Mouse (Mus musculus) layer of hippocampus, adult 8-10 months (tissue): ENCODE measurements at regions not wholly inside any gene's neighbourhood (a gene's known extent, or its start where the extent isn't known, plus 50 kb on each side); places are given as distances from the start of the nearest gene placed in this dataset.

Source experiments
- DNase-seq, 2 experiments: peaks; one replicate each; pipeline ENCODE4 v3.0.0; 2022; ENCODE audit warnings: low spot score in 2 of 2

- peak in 1 of 2 experiments; percentile 12 for DNase-seq
Measured at GRCm38 (mm10) chr8:23314275-23315123, 903.3 kb downstream of the Mrps31 start.

GRCm38 (mm10) chr8:23319556-23319955 is 908.4 kb downstream of the Mrps31 start:
- peak in 1 of 2 experiments; percentile 10 for DNase-seq

GRCm38 (mm10) chr8:23321166-23321565 is 910.0 kb downstream of the Mrps31 start:
- DNase-seq: no peak

- peak in 1 of 2 experiments; percentile 26 for DNase-seq
Measured at GRCm38 (mm10) chr8:23327283-23327682, 916.1 kb downstream of the Mrps31 start.

- DNase-seq: peak in 1 of 2 experiments; percentile 27
Measured at GRCm38 (mm10) chr8:23344161-23344560, 933.0 kb downstream of the Mrps31 start.

GRCm38 (mm10) chr8:23351367-23351930 is 940.3 kb downstream of the Mrps31 start:
- DNase-seq: no peak

GRCm38 (mm10) chr8:23352259-23353106 is 941.3 kb downstream of the Mrps31 start:
- no peak for DNase-seq

- no peak for DNase-seq
Measured at GRCm38 (mm10) chr8:23360061-23360622, 949.0 kb downstream of the Mrps31 start.

GRCm38 (mm10) chr8:23360850-23361274 is 949.7 kb downstream of the Mrps31 start:
- DNase-seq: no peak
